Mouse (Mus musculus) cortical plate, adult 2 months (tissue): Measurements from ENCODE around the gene Cacnb4.

Experiments
- CTCF ChIP-seq: fragments of 200-500 bp; IDR thresholded peaks from 2 replicates; pipeline ENCODE4 v1.5.1; 2011; ENCODE audit warnings: mild to moderate bottlenecking, control low read depth, low read length; ENCODE audit not compliant: insufficient read depth; ENCODE audit errors: extremely low read depth
- POLR2A ChIP-seq: fragments of 200-500 bp; IDR thresholded peaks from 2 replicates; pipeline ENCODE4 v1.6.1; 2011; ENCODE audit warnings: mild to moderate bottlenecking, low read length, control low read depth; ENCODE audit not compliant: insufficient read depth; ENCODE audit errors: extremely low read depth

GRCm38 (mm10) chr2:52676913-52677303, 277 bp upstream of the Cacnb4 start:
- TF ChIP-seq CTCF: no peak
- TF ChIP-seq POLR2A: no peak
